ENCODE assay signal across 9 mouse cellular contexts in the genomic region with DNA sequence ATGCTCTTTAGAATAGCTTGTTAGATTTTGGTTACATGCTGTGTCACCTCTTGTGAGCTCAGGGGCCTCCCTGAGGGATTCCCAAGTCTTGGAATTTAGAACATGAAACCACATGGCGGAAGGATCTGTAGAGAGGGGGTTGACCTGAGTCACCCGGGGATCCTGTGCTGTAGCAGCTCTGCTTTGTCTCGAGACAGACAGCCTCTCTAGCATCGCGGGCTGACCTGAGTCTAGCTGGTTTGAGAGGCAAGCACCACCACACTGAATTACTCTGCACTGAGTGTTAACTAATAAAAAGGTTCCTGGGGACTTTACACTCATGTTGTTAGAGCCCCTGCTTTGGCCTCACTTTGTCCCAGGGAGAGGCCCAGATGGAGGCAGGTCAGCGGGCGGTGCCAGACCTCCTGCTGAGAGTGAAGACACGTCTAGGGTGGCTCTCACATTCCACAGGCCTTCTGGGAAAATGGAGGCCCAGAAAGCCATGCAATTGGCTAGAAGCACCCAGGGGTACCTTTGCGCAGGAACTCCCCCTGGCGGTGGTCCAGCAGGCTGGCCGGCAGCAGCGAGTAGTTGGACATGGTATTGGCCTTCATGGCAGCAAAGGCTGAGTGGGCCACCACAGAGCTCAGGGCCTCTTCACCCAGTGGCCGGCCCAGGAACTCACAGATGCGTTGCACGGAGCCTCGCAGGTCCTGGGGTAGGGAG. TPM values are rescaled to one million over a fixed set of nuclear protein-coding genes. Genes with fewer than 3 reads are reported as not detected.
DNase-seq lines count a peak whose midpoint lies in the region; ATAC-seq and TF ChIP-seq lines count a peak whose summit lies in the region.
"Had no signal": no experiment of that assay in that cellular context is flagged by ENCODE, and none has a peak within 500 bp of the region (broad histone marks: within the 10 kb centered on the region; RNA-seq: fewer than 3 reads in every experiment).

No protein-coding gene starts in this region.

- H3K9me3 ChIP-seq in G1E (replicated peaks) = no peaks in the 10 kb centered on the region
- H3K9me3 ChIP-seq in heart, embryonic 13.5 days = no peaks in the 10 kb centered on the region
- no peaks in the 10 kb centered on the region for H3K9me3 ChIP-seq in limb, embryonic 14.5 days (ENCODE audit: control insufficient read depth, low read length)
- H3K9me3 ChIP-seq: midbrain, embryonic 12.5 days had no signal

- H3K27me3 ChIP-seq in G1E (ENCODE audit: insufficient read depth, low read length) = peaks cover 14% of the 10 kb centered on the region
- H3K27me3 ChIP-seq in heart, embryonic 13.5 days (replicated peaks) = no peaks in the 10 kb centered on the region
- no peaks in the 10 kb centered on the region for H3K27me3 ChIP-seq in limb, embryonic 14.5 days (ENCODE audit: control insufficient read depth, insufficient read depth, low read length)
- H3K27me3 ChIP-seq: midbrain, embryonic 12.5 days had no signal

- H3K4me3 ChIP-seq in G1E (ENCODE audit: low read depth, low read length) = no peak overlapping the region
- no peak overlapping the region for H3K4me3 ChIP-seq in heart, embryonic 13.5 days
- no peak overlapping the region for H3K4me3 ChIP-seq in limb, embryonic 14.5 days (replicated peaks; ENCODE audit: low read length)
- H3K4me3 ChIP-seq: midbrain, embryonic 12.5 days had no signal

- peak; percentile 77; the same call in 1 of the 2 replicates for TF ChIP-seq CTCF in G1E (IDR thresholded peaks at IDR 0.05; ENCODE audit: low read depth, low read length)

- peak; percentile 42 for DNase-seq in gastrocnemius, postnatal 10 days
- no peak for DNase-seq in gastrocnemius, adult 18-20 months (ENCODE audit: low spot score)
- peak; percentile 72 for DNase-seq in G1E (ENCODE audit: low spot score)
- DNase-seq in limb, embryonic 14.5 days (ENCODE audit: low spot score) = peak; percentile 49
- DNase-seq in naive thymus-derived CD4-positive, alpha-beta T cell, adult 2 months (ENCODE audit: low read depth) = peak; percentile 48
- no peak for DNase-seq in right cerebral cortex, adult 18-20 months
- DNase-seq in urinary bladder, postnatal 10 days (ENCODE audit: low spot score) = no peak

- no peak for TF ChIP-seq POLR2A in limb, embryonic 14.5 days (IDR thresholded peaks at IDR 0.05; ENCODE audit: borderline replicate concordance, extremely low read depth, insufficient read depth, insufficient read length)

- H3K4me1 ChIP-seq in G1E (ENCODE audit: insufficient read depth, low read depth, low read length) = peaks cover 41% of the 10 kb centered on the region
- H3K4me1 ChIP-seq in heart, embryonic 13.5 days = peaks cover 12% of the 10 kb centered on the region
- peaks cover 8% of the 10 kb centered on the region; the same call in 1 of the 2 replicates for H3K4me1 ChIP-seq in limb, embryonic 14.5 days (ENCODE audit: control insufficient read depth, insufficient read depth, low read length)

- WGBS in heart, embryonic 13.5 days = 17% methylated on average over 16 of the region's 16 CpGs
- 13% methylated on average over 16 of the region's 16 CpGs for WGBS in limb, embryonic 14.5 days

- H3K9ac ChIP-seq in heart, embryonic 13.5 days = 0 out of 2 replicates have a peak overlapping the region, but pooled peaks have one; percentile 16
- H3K9ac ChIP-seq in limb, embryonic 14.5 days (ENCODE audit: low read depth, low read length, severe bottlenecking) = peak overlapping the region; percentile 16; the same call in 1 of the 2 replicates
- H3K9ac ChIP-seq: midbrain, embryonic 12.5 days had no signal

- no peak overlapping the region for H3K27ac ChIP-seq in heart, embryonic 13.5 days (replicated peaks)
- H3K27ac ChIP-seq in limb, embryonic 14.5 days (replicated peaks; ENCODE audit: low read depth, low read length) = no peak overlapping the region
- H3K27ac ChIP-seq: midbrain, embryonic 12.5 days had no signal

- H3K36me3 ChIP-seq in G1E (replicated peaks) = peaks cover 49% of the 10 kb centered on the region
- H3K36me3 ChIP-seq in heart, embryonic 13.5 days = peaks cover 25% of the 10 kb centered on the region
- H3K36me3 ChIP-seq in limb, embryonic 14.5 days (ENCODE audit: control insufficient read depth, insufficient read depth, low read length) = peaks cover 27% of the 10 kb centered on the region

- ATAC-seq in G1E (ENCODE audit: extremely low read depth, insufficient number of reproducible peaks, low FRiP score, poor library complexity, severe bottlenecking) = no peak; the same call in 1 of the 2 replicates
- ATAC-seq in heart, embryonic 13.5 days (ENCODE audit: extremely low read depth, insufficient number of reproducible peaks, low FRiP score, low TSS enrichment) = no peak
- peak; percentile 27 for ATAC-seq in limb, embryonic 14.5 days (ENCODE audit: low FRiP score, low read depth)

- H3K4me2 ChIP-seq in heart, embryonic 13.5 days = no peak overlapping the region
- no peak overlapping the region for H3K4me2 ChIP-seq in limb, embryonic 14.5 days (replicated peaks; ENCODE audit: low read depth, low read length, severe bottlenecking)
- H3K4me2 ChIP-seq: midbrain, embryonic 12.5 days had no signal

RNA-seq across cellular contexts. Expression of gene Spaca4, which starts 5.3 kb away (rescaled TPM):
- total RNA-seq in gastrocnemius, postnatal 10 days (2021) = not detected
- not detected for total RNA-seq in gastrocnemius, adult 18-20 months (2021)
- total RNA-seq in G1E (2014; fragmentation: Nextera tagmentation) (not detected in 2 replicates), G1E (2017) (not detected in 2 replicates)
- polyA plus RNA-seq in G1E (2012) = not detected in 2 replicates
- polyA plus RNA-seq in heart, embryonic 13.5 days (2015; fragmentation: Nextera tagmentation; extraction: Ambion mirVana) = not detected in 2 replicates
- polyA plus RNA-seq in limb, embryonic 14.5 days (2012; rRNA removed) = not detected in 2 replicates
- polyA plus RNA-seq in limb, embryonic 14.5 days (2014; fragmentation: Nextera tagmentation; extraction: Ambion mirVana) = not detected in 2 replicates
- polyA plus RNA-seq: midbrain, embryonic 12.5 days had no signal

RNA-seq across cellular contexts. Expression of gene Fam83e, which starts 9.9 kb away (rescaled TPM):
- total RNA-seq in gastrocnemius, postnatal 10 days (2021) = under 1 TPM; 0.12 to 0.45 TPM
- total RNA-seq in gastrocnemius, adult 18-20 months (2021) = under 1 TPM in 1 of 2 experiments, not detected in 1; 0.18 TPM
- 0.34 and 0.38 TPM in 2 replicates for total RNA-seq in G1E (2014; fragmentation: Nextera tagmentation)
- total RNA-seq in G1E (2017) = 1.2 and 1.3 TPM in 2 replicates
- 0.49 and 0.77 TPM in 2 replicates for polyA plus RNA-seq in G1E (2012)
- polyA plus RNA-seq in heart, embryonic 13.5 days (2015; fragmentation: Nextera tagmentation; extraction: Ambion mirVana) = 0.20 and 0.31 TPM in 2 replicates
- 0.92 and 0.95 TPM in 2 replicates for polyA plus RNA-seq in limb, embryonic 14.5 days (2012; rRNA removed)
- polyA plus RNA-seq in limb, embryonic 14.5 days (2014; fragmentation: Nextera tagmentation; extraction: Ambion mirVana) = 0.30 and 0.48 TPM in 2 replicates

RNA-seq across cellular contexts. Expression of gene Sphk2, which starts 13.1 kb away (rescaled TPM):
- 10 to 100 TPM; 11.8 to 13.8 TPM for total RNA-seq in gastrocnemius, postnatal 10 days (2021)
- 10 to 100 TPM; 15.2 to 15.6 TPM for total RNA-seq in gastrocnemius, adult 18-20 months (2021)
- total RNA-seq in G1E (2014; fragmentation: Nextera tagmentation) = 16.3 and 21.4 TPM in 2 replicates
- total RNA-seq in G1E (2017) = 9.3 and 9.8 TPM in 2 replicates
- polyA plus RNA-seq in G1E (2012) = 96.0 and 115 TPM in 2 replicates
- 16.7 and 17.5 TPM in 2 replicates for polyA plus RNA-seq in heart, embryonic 13.5 days (2015; fragmentation: Nextera tagmentation; extraction: Ambion mirVana)
- polyA plus RNA-seq in limb, embryonic 14.5 days (2012; rRNA removed) = 36.9 and 48.5 TPM in 2 replicates
- 27.5 and 29.2 TPM in 2 replicates for polyA plus RNA-seq in limb, embryonic 14.5 days (2014; fragmentation: Nextera tagmentation; extraction: Ambion mirVana)

RNA-seq across cellular contexts. Expression of gene Rpl18, which starts 15.6 kb away (rescaled TPM):
- 100 to 1,000 TPM; 793 to 822 TPM for total RNA-seq in gastrocnemius, postnatal 10 days (2021)
- 100 to 1,000 TPM; 442 to 461 TPM for total RNA-seq in gastrocnemius, adult 18-20 months (2021)
- total RNA-seq in G1E (2014; fragmentation: Nextera tagmentation) = 3,054 and 3,291 TPM in 2 replicates
- 1,837 and 1,972 TPM in 2 replicates for total RNA-seq in G1E (2017)
- polyA plus RNA-seq in G1E (2012) = 14,383 and 17,578 TPM in 2 replicates
- polyA plus RNA-seq in heart, embryonic 13.5 days (2015; fragmentation: Nextera tagmentation; extraction: Ambion mirVana) = 630 and 695 TPM in 2 replicates
- polyA plus RNA-seq in limb, embryonic 14.5 days (2012; rRNA removed) = 1,056 and 1,196 TPM in 2 replicates
- polyA plus RNA-seq in limb, embryonic 14.5 days (2014; fragmentation: Nextera tagmentation; extraction: Ambion mirVana) = 1,210 and 1,246 TPM in 2 replicates

RNA-seq across cellular contexts. Expression of gene Dbp, which starts 26.0 kb away (rescaled TPM):
- 10 to 100 TPM; 35.9 to 37.9 TPM for total RNA-seq in gastrocnemius, postnatal 10 days (2021)
- total RNA-seq in gastrocnemius, adult 18-20 months (2021) = 10 to 100 TPM; 19.4 to 22.9 TPM
- total RNA-seq in G1E (2014; fragmentation: Nextera tagmentation) (22.8 and 30.2 TPM in 2 replicates), G1E (2017) (33.7 and 37.8 TPM in 2 replicates)
- 18.0 and 23.0 TPM in 2 replicates for polyA plus RNA-seq in G1E (2012)
- polyA plus RNA-seq in heart, embryonic 13.5 days (2015; fragmentation: Nextera tagmentation; extraction: Ambion mirVana) = 2.2 and 3.5 TPM in 2 replicates
- 15.1 and 16.8 TPM in 2 replicates for polyA plus RNA-seq in limb, embryonic 14.5 days (2012; rRNA removed)
- polyA plus RNA-seq in limb, embryonic 14.5 days (2014; fragmentation: Nextera tagmentation; extraction: Ambion mirVana) = 7.0 and 8.9 TPM in 2 replicates

Comparison
In these comparisons a context has a peak if more than half of its experiments do, and no peak if none do; other contexts are left out.
1. DNase-seq: peak in gastrocnemius, postnatal 10 days (single experiment), G1E (single experiment), limb, embryonic 14.5 days (single experiment) and naive thymus-derived CD4-positive, alpha-beta T cell, adult 2 months (single experiment); none in gastrocnemius, adult 18-20 months (single experiment), right cerebral cortex, adult 18-20 months (single experiment) and urinary bladder, postnatal 10 days (single experiment).